Mouse (Mus musculus) liver, embryonic 15.5 days (tissue): ENCODE results near the gene Trib3. TPM values are rescaled to one million over a fixed set of nuclear protein-coding genes. Genes with fewer than 3 reads are reported as not detected.

ENCODE experiments used
- ATAC-seq: fragments of 200-750 bp; cut with Nextera tagmentation; 2 replicates; pipeline ENCODE4 v1.8.0; 2017; ENCODE audit warnings: moderate number of reproducible peaks, mild to moderate bottlenecking, moderate library complexity; ENCODE audit not compliant: insufficient read depth
- H3K27ac ChIP-seq: fragments of 300-500 bp; sonication (generic); replicated peaks from 2 replicates; pipeline ENCODE4 v1.5.1; 2015; ENCODE audit warnings: mild to moderate bottlenecking, inconsistent platforms
- H3K27me3 ChIP-seq: fragments of 300-500 bp; sonication (generic); 2 replicates; pipeline ENCODE4 v1.6.1; 2015; ENCODE audit warnings: mild to moderate bottlenecking, inconsistent platforms
- H3K36me3 ChIP-seq: fragments of 300-500 bp; sonication (generic); replicated peaks from 2 replicates; pipeline ENCODE4 v1.6.1; 2015; ENCODE audit warnings: moderate library complexity, mild to moderate bottlenecking, inconsistent platforms
- H3K4me1 ChIP-seq: fragments of 300-500 bp; sonication (generic); replicated peaks from 2 replicates; pipeline ENCODE4 v1.6.1; 2015; ENCODE audit warnings: inconsistent platforms
- H3K4me2 ChIP-seq: fragments of 300-500 bp; sonication (generic); 2 replicates; pipeline ENCODE4 v1.6.1; 2015; ENCODE audit warnings: moderate library complexity, mild to moderate bottlenecking, inconsistent platforms
- H3K4me3 ChIP-seq: fragments of 300-500 bp; sonication (generic); replicated peaks from 2 replicates; pipeline ENCODE4 v1.5.1; 2015; ENCODE audit warnings: mild to moderate bottlenecking, inconsistent platforms
- H3K9ac ChIP-seq: fragments of 300-500 bp; sonication (generic); 2 replicates; pipeline ENCODE4 v1.6.1; 2015; ENCODE audit warnings: moderate library complexity, mild to moderate bottlenecking, inconsistent platforms
- H3K9me3 ChIP-seq: fragments of 300-500 bp; sonication (generic); replicated peaks from 2 replicates; pipeline ENCODE4 v1.6.1; 2016; ENCODE audit warnings: inconsistent platforms
- WGBS: fragments of 180-500 bp; shearing (Covaris S2); methylation state at CpG from one replicate; pipeline ENCODE4 v1.1.7; 2015; ENCODE audit warnings: mixed read lengths; ENCODE audit not compliant: insufficient replicate concordance; 5-methylcytosine and 5-hydroxymethylcytosine counted together
- polyA plus RNA-seq: library from polyadenylated mRNA; unstranded; fragments of >200 nt; fragmentation: Nextera tagmentation; extraction: Ambion mirVana; gene quantifications from 2 replicates; pipeline ENCODE4 v1.2.1, GENCODE M21; 2015

Trib3 gene
- polyA plus RNA-seq, 1 experiment from 2014 or later, result 4.4 TPM

DNA sequence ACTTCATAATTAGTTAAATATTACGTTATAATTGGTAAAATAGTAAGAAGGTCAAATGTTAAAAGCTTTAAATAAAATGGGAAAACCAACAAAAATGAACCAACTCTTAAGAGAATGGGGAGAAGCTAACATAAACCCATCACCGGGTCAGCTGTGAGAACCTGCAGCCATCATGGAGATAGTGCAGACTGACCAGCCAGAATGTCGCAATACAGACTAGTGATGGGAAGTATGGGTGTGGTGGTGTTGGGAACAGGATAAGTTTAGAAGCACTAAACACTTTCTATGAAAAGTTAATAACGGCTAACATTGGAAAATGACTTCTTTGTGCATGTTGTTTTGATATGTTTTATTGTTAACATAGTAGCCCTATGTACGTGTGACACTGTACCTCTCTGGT is 56.3 kb downstream of the Trib3 start:
- H3K4me3 ChIP-seq, result no peak overlapping the region
- no peak overlapping the region for H3K4me2 ChIP-seq
- WGBS, result 82% methylated on average over 5 of the region's 5 CpGs
- no peak overlapping the region for H3K9ac ChIP-seq
- H3K27me3 ChIP-seq, result no peaks in the 10 kb centered on the region
- no peaks in the 10 kb centered on the region for H3K9me3 ChIP-seq
- H3K36me3 ChIP-seq, result peaks cover 35% of the 10 kb centered on the region
- H3K4me1 ChIP-seq, result no peaks in the 10 kb centered on the region
- ATAC-seq, result no peak
- H3K27ac ChIP-seq, result no peak overlapping the region

Other genes with a start within 250 kb of the Trib3 start
- 11.1 and 11.6 TPM in 2 replicates for gene Srxn1, start 238.5 kb downstream of the Trib3 start, polyA plus RNA-seq
- gene Tcf15, start 200.5 kb downstream of the Trib3 start, polyA plus RNA-seq, result 0.50 and 0.51 TPM in 2 replicates
- gene Csnk2a1, start 117.2 kb downstream of the Trib3 start, polyA plus RNA-seq, result 29.7 and 34.8 TPM in 2 replicates
- gene Tbc1d20, start 50.2 kb downstream of the Trib3 start, polyA plus RNA-seq, result 10.7 and 12.3 TPM in 2 replicates
- gene Rbck1, start 11.4 kb downstream of the Trib3 start, polyA plus RNA-seq, result 41.4 and 46.1 TPM in 2 replicates
- not detected in 2 replicates for gene Nrsn2, start 32.6 kb upstream of the Trib3 start, polyA plus RNA-seq
- gene Sox12, start 54.0 kb upstream of the Trib3 start, polyA plus RNA-seq, result 1.2 and 1.5 TPM in 2 replicates
- 9.1 and 9.5 TPM in 2 replicates for gene Zcchc3, start 71.0 kb upstream of the Trib3 start, polyA plus RNA-seq
- gene 6820408C15Rik, start 71.6 kb upstream of the Trib3 start, polyA plus RNA-seq, result 0.13 and 0.20 TPM in 2 replicates
- not detected in 2 replicates for gene Defb23, start 120.6 kb upstream of the Trib3 start, polyA plus RNA-seq
- gene Defb20, start 133.0 kb upstream of the Trib3 start, polyA plus RNA-seq, result not detected in 2 replicates
- gene Defb22, start 146.1 kb upstream of the Trib3 start, polyA plus RNA-seq, result not detected in 2 replicates
- not detected in 2 replicates for gene Defb26, start 167.7 kb upstream of the Trib3 start, polyA plus RNA-seq
- not detected in 2 replicates for gene Defb28, start 174.2 kb upstream of the Trib3 start, polyA plus RNA-seq
- gene Defb29, start 196.1 kb upstream of the Trib3 start, polyA plus RNA-seq, result not detected in 2 replicates
- gene Gm17416, start 225.3 kb upstream of the Trib3 start, polyA plus RNA-seq, result not detected in 2 replicates
- gene Defb21, start 228.7 kb upstream of the Trib3 start, polyA plus RNA-seq, result not detected in 2 replicates
- 0.26 TPM in 1 of 2 replicates, not detected in the other for gene Defb19, start 236.3 kb upstream of the Trib3 start, polyA plus RNA-seq